Mouse (Mus musculus): Measurements from ENCODE around the gene Srd5a1. TPM values are rescaled to one million over a fixed set of nuclear protein-coding genes. Genes with fewer than 3 reads are reported as not detected.

Gene Srd5a1
- polyA plus RNA-seq (2016; fragmentation: Nextera tagmentation; extraction: Ambion mirVana), result 28.5 and 29.2 TPM in 2 replicates

DNA sequence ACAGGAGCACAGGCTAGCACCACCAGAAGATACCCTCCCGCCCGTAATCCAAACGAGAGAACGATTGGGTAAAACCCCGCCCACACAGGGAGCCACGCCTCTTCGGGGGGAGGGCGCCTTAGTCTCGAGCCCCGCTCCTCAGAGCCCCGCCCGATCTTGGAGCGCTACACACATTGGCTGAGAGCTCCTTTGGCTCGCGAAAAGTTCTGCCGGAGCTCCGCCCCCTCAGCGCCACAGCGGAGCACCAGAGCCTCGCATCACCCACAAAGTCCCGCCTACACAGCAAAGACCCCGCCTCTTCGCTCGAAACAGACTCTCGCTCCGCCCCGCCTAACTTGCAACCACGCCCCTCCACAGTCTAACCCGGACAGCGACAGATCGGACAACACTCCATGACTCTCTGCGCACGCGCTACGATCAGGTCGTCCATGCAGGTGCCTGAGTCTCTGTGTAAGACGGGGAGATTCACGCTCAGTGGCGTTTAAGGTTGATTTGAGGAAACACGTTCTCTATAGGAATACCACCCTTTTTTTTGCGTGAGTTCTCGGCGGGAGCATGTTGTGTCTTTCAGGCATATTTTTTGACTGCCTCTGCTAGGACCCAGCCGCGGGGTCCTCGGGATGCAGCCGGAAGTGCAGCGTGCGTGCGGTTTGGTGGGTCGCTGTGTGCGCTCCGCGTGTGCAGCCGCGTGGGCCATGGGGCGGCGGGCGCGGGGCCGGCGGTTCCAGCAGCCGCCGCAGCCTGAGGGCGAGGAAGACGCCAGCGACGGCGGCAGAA is at the start of gene Srd5a1:
Srd5a1 (minus strand) TSS at position 45 of the 777 bp plus-strand sequence.
- under 1% methylated on average over 69 of the region's 69 CpGs for WGBS
- Histone ChIP-seq H3K27ac (peak within 1 kb of the TSS; percentile 94), H3K4me3 (peak within 1 kb of the TSS; percentile 96), H3K27me3 (ENCODE audit: poor library complexity, severe bottlenecking) (peaks cover 6% of the 10 kb centered on the region; the same call in 1 of the 2 replicates), H3K9me3 (no peaks in the 10 kb centered on the region), H3K4me1 (peaks cover 24% of the 10 kb centered on the region), H3K36me3 (replicated peaks) (peaks cover 36% of the 10 kb centered on the region)
- peak; percentile 100 for DNase-seq (ENCODE audit: extremely low spot score, low spot score)

DNA sequence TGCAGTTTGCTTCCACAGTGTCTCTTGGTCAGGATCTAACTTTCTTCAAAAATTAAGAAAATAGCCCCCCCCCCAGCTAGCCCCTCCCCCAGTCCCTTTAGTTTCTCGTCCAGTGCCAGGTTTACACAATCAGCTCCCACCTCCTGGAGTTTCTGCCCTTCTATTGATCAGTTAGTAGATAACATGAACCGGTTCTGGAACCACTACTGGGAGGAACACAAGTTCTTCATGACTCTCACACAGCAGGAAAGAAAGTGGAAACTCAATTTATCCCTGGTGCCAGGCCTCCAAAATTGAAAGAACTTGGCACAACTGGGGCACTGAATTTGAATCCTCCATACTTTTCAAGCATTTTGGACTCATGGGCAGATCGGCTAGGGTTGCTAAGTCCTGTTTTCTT is 43.3 kb upstream of the Srd5a1 start:
- DNase-seq (ENCODE audit: extremely low spot score, low spot score), result no peak
- no peak overlapping the region for H3K4me3 ChIP-seq
- no peaks in the 10 kb centered on the region for H3K4me1 ChIP-seq
- H3K36me3 ChIP-seq (replicated peaks), result no peaks in the 10 kb centered on the region
- H3K27ac ChIP-seq, result no peak overlapping the region
- no peaks in the 10 kb centered on the region for H3K27me3 ChIP-seq (ENCODE audit: poor library complexity, severe bottlenecking)
- H3K9me3 ChIP-seq, result no peaks in the 10 kb centered on the region
- WGBS, result 79% methylated on average over 3 of the region's 3 CpGs

DNA sequence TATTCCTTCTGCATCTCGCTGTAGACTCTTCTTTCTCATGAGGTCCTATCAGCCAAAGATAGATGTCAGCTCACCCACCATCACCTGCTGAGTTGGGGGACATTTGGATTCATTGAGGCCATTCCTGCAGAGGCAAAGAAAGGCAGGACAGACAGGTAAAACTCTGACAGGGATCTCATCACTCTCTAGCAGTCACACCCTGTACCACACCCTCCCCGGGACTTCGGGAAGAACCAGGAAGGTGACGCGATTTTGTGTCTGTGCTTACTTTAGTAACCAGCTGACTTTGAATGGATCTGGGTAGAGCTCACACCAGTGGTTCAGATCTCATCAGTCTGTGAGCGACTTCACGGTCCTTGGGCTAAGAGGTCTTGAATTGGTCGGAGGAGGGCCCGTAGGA is 35.2 kb upstream of the Srd5a1 start:
- Histone ChIP-seq H3K4me1 (no peaks in the 10 kb centered on the region), H3K9me3 (no peaks in the 10 kb centered on the region), H3K36me3 (replicated peaks) (peaks cover 8% of the 10 kb centered on the region; the same call in 1 of the 2 replicates), H3K27me3 (ENCODE audit: poor library complexity, severe bottlenecking) (no peaks in the 10 kb centered on the region), H3K4me3 (no peak overlapping the region), H3K27ac (no peak overlapping the region)
- no peak for DNase-seq (ENCODE audit: extremely low spot score, low spot score)
- WGBS, result 92% methylated on average over 9 of the region's 9 CpGs

DNA sequence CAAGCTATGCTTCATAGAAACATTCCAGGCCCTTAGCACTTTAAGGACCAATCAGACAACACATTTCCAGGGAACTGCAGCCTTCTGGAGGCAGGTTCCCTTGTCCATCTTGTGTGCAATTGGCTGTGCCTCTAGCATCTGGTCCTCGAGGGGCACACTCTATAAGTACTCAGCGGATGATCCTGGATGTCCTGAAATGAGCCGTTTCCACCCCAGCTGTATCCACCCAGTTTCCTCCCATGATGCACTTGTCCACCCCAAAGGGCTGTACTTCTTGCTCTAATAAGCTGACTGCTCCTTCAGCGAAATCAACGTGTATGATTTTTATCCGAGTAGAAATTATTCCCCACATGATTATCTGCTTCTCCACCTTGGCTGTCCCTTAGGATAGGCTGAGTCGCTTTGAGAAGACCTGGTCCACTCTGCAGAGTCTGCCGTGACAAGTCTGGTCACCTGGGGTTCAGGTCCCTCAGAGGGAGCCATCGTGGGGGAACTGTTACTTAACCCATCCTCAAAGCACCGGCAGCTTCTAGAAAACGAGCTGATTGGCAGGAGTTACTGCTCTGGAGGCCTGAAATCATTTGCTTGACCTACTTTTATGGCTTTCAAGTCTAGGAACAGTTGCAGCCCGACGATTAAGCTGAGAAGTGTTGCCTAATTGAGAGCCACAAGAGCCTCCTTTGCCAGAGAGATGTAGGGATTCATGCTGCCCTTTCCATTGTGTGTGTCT is 34.6 kb upstream of the Srd5a1 start:
- no peak for DNase-seq (ENCODE audit: extremely low spot score, low spot score)
- WGBS, result 78% methylated on average over 13 of the region's 13 CpGs
- peaks cover 8% of the 10 kb centered on the region; the same call in 1 of the 2 replicates for H3K36me3 ChIP-seq (replicated peaks)
- H3K9me3 ChIP-seq, result no peaks in the 10 kb centered on the region
- H3K4me1 ChIP-seq, result no peaks in the 10 kb centered on the region
- H3K4me3 ChIP-seq, result no peak overlapping the region
- no peak overlapping the region for H3K27ac ChIP-seq
- no peaks in the 10 kb centered on the region for H3K27me3 ChIP-seq (ENCODE audit: poor library complexity, severe bottlenecking)

DNA sequence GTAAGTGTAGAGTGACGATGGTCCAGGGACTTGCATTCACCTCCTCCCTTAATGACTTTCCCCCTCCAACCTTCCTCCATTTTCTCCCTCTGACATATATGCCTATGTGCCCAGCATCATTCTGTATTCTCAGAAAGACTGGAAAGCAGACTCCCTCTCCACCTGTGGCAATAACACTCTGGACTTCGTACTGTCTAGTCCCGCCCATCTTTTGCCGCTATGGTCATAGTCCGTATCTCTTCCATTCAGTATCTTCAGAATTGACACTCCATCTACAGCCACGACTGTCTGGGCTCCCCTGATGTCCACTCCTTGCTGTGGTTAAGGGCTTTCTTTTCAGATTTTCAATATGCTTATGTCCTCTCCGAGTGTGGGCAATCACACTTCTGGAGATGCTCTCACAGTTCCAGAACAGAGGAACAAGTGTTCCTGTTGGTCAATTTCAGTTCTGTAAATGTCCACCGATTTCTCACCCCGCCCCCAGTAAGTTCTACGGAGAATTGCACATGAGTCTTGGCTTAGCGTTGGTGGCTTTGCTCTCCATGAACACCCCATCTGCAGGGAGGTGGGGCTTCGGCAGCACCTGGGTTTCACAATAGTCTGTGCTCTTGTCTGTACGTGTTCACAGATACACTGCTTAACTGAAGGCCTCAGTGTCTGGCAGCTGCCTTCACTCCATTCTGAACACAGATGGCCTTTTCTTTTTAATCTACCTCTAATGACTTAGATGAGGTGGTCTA is 33.4 kb upstream of the Srd5a1 start:
- no peak for DNase-seq (ENCODE audit: extremely low spot score, low spot score)
- Histone ChIP-seq H3K27me3 (ENCODE audit: poor library complexity, severe bottlenecking) (no peaks in the 10 kb centered on the region), H3K36me3 (replicated peaks) (peaks cover 20% of the 10 kb centered on the region), H3K4me1 (no peaks in the 10 kb centered on the region), H3K27ac (no peak overlapping the region), H3K9me3 (no peaks in the 10 kb centered on the region), H3K4me3 (no peak overlapping the region)
- 88% methylated on average over 13 of the region's 13 CpGs for WGBS

DNA sequence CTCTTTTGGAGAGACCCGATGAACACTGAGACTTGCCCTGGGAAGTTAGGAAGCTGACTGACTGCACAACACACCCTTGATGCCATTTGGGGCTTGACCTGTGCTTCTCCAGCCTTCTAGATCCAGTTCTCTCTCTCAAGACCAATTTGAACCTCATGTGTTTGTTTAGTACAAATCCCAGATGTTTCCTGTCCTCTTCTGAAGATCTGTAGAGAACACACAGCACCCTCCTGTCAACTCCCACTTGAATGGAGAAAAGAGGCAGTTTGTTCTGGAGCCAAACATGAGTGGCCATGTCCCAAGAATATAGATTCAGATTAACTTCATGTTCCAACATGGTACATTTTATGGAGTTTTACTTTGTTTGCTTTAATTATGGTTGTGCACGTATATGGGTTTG is 32.7 kb upstream of the Srd5a1 start:
- Histone ChIP-seq H3K4me3 (no peak overlapping the region), H3K27me3 (ENCODE audit: poor library complexity, severe bottlenecking) (no peaks in the 10 kb centered on the region), H3K4me1 (no peaks in the 10 kb centered on the region), H3K27ac (no peak overlapping the region), H3K9me3 (no peaks in the 10 kb centered on the region), H3K36me3 (replicated peaks) (peaks cover 26% of the 10 kb centered on the region)
- DNase-seq (ENCODE audit: extremely low spot score, low spot score), result no peak
- WGBS, result 94% methylated on average over 2 of the region's 2 CpGs

DNA sequence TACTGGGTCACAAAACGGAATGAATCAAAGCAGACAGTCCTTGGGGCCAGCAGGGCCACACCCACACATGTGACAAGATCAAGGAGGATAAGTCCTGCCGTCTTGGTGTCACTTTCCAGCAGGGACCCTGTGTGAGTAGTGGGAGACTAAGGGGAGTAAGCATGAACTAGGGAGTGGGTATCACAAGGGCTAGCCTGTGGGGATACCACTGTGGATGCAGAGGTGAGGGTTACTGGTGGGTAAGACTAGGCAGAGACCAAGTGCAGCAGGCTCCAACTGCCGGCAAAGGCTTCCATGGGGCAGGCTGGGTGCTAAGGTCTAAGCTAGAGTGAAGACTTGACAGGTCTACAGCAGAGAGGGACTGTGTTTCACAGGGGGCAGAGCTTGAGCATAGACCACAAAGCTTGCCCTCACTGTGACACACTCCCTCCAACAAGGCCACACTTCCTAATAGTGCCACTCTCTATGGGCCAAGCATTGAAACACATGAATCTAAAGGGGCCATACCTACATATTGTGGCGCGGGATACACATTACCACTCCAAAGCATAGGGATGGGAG is 31.5 kb upstream of the Srd5a1 start:
- H3K4me1 ChIP-seq, result no peaks in the 10 kb centered on the region
- no peak overlapping the region for H3K4me3 ChIP-seq
- no peaks in the 10 kb centered on the region for H3K27me3 ChIP-seq (ENCODE audit: poor library complexity, severe bottlenecking)
- WGBS, result 82% methylated on average over 5 of the region's 5 CpGs
- H3K9me3 ChIP-seq, result no peaks in the 10 kb centered on the region
- peaks cover 38% of the 10 kb centered on the region for H3K36me3 ChIP-seq (replicated peaks)
- H3K27ac ChIP-seq, result no peak overlapping the region
- no peak for DNase-seq (ENCODE audit: extremely low spot score, low spot score)

DNA sequence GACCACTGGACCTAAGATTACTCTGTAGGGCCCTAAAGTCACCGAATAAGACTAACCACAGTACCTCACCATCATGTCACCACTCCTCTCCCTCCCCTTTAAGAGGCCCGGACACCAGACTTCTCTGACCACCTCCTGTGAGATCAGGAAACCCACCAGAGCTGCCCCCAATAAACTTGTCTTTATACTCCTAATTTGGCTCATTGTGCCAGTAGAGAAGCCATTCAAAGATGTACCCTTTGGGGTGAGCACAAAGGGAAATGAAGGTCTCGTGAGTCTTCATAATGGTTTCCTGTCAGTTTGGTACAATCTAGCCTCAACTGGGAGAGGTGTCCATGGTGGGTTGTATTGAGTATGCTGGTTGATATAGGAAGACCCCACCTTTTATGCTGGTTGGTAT is 29.8 kb upstream of the Srd5a1 start:
- no peaks in the 10 kb centered on the region for H3K27me3 ChIP-seq (ENCODE audit: poor library complexity, severe bottlenecking)
- H3K9me3 ChIP-seq, result no peaks in the 10 kb centered on the region
- H3K36me3 ChIP-seq (replicated peaks), result peaks cover 56% of the 10 kb centered on the region
- WGBS, result 89% methylated on average over 3 of the region's 3 CpGs
- no peak for DNase-seq (ENCODE audit: extremely low spot score, low spot score)
- no peak overlapping the region for H3K27ac ChIP-seq
- H3K4me3 ChIP-seq, result no peak overlapping the region
- H3K4me1 ChIP-seq, result no peaks in the 10 kb centered on the region

DNA sequence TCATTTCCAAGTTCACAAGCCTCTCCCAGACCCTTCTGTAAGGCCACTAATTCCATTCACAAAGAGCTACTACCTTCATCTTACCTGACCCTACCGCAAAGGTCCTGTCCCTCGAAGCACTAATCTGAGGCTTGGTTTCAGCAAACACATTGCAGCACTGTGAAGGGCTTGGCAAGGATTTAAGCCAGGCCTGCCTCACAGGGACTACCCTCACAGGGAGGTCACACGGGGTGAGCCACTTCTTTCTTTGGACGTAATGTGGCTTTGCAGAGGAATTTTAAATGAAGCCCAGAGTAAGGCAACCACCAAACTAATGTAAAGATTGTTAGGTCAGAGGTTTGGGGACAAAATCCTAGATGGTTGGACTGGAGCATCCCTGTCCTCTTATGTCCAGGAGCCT is 29.3 kb upstream of the Srd5a1 start:
- 91% methylated on average over 4 of the region's 4 CpGs for WGBS
- peaks cover 60% of the 10 kb centered on the region for H3K36me3 ChIP-seq (replicated peaks)
- H3K4me1 ChIP-seq, result no peaks in the 10 kb centered on the region
- DNase-seq (ENCODE audit: extremely low spot score, low spot score), result no peak
- H3K27ac ChIP-seq, result no peak overlapping the region
- no peaks in the 10 kb centered on the region for H3K27me3 ChIP-seq (ENCODE audit: poor library complexity, severe bottlenecking)
- no peaks in the 10 kb centered on the region for H3K9me3 ChIP-seq
- H3K4me3 ChIP-seq, result no peak overlapping the region

DNA sequence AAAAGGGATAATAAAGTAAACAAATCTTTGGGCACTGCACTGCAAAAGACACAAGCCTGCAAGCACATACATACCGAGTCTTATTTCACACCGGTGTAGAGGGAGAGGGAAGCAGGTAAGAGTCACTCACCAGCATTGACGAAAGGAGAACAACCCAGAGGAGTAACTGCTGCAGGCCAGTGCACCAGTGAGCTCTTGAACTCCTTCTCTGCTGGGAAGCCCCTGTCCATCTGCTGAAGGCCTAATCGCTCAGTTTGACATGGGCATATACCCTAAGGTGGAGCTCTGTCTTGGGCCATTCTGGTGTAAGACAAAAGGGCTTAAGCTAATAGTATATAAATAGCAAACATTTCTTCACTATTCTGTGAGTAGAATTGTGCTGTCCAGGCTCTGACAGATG is 28.9 kb upstream of the Srd5a1 start:
- DNase-seq (ENCODE audit: extremely low spot score, low spot score), result no peak
- Histone ChIP-seq H3K4me1 (no peaks in the 10 kb centered on the region), H3K9me3 (no peaks in the 10 kb centered on the region), H3K36me3 (replicated peaks) (peaks cover 64% of the 10 kb centered on the region), H3K27ac (no peak overlapping the region), H3K27me3 (ENCODE audit: poor library complexity, severe bottlenecking) (no peaks in the 10 kb centered on the region), H3K4me3 (no peak overlapping the region)
- 92% methylated on average over 4 of the region's 4 CpGs for WGBS

DNA sequence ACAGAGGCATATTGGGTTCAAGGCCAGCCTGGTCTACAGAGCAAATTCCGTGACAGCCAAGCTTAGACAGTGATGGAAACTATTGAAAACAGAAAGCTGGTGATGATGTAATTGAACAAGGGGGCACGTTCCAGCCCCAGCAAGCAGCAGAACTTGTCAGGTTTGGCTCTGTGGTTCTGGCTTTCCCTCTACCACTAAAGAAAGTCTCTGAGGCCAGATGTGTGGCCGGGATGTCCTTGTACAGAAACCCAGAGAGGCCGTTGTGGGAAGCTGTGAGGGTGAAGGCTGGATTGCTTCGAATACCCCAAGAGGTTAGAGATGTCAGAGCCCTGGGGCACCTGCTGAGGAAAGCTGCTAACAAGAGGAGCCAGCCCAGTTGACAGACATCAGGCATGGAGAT is 28.0 kb upstream of the Srd5a1 start:
- H3K36me3 ChIP-seq (replicated peaks), result peaks cover 73% of the 10 kb centered on the region
- no peaks in the 10 kb centered on the region for H3K4me1 ChIP-seq
- no peak for DNase-seq (ENCODE audit: extremely low spot score, low spot score)
- H3K4me3 ChIP-seq, result no peak overlapping the region
- no peaks in the 10 kb centered on the region for H3K9me3 ChIP-seq
- H3K27me3 ChIP-seq (ENCODE audit: poor library complexity, severe bottlenecking), result no peaks in the 10 kb centered on the region
- H3K27ac ChIP-seq, result no peak overlapping the region
- WGBS, result 91% methylated on average over 5 of the region's 5 CpGs

DNA sequence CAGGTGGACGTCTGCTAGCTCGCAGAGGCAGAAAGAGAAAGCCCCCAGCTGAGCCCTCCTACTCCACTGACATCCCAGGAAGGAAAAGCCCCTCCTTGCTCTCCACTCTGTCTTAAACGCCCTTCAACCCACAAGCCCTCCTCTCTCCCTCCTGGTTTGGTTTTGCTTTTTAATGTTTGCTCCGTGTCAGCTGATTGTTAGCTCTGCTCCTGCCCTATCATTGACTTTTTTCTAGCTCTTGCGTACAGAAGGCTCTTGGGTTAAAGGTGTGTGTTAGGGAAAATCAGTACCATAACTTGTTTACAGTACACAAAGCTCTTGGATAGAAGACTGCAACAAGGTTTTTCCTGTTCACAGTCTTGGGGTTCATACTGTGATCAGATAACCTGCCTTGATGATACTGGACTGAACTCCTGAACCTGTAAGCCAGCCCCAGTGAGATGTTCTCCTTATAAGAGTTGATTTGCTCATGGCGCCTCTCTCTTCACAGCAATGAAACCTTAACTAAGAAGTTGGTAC is 26.9 kb upstream of the Srd5a1 start:
- no peak overlapping the region for H3K4me3 ChIP-seq
- no peak for DNase-seq (ENCODE audit: extremely low spot score, low spot score)
- 82% methylated on average over 6 of the region's 6 CpGs for WGBS
- H3K4me1 ChIP-seq, result no peaks in the 10 kb centered on the region
- no peaks in the 10 kb centered on the region for H3K27me3 ChIP-seq (ENCODE audit: poor library complexity, severe bottlenecking)
- H3K36me3 ChIP-seq (replicated peaks), result peaks cover 84% of the 10 kb centered on the region
- no peak overlapping the region for H3K27ac ChIP-seq
- no peaks in the 10 kb centered on the region for H3K9me3 ChIP-seq
